Mouse (Mus musculus) embryonic fibroblast, embryonic 13.5 days (primary cell): Measurements from ENCODE around the gene Bcl2a1d. TPM values are rescaled to one million over a fixed set of nuclear protein-coding genes. Genes with fewer than 3 reads are reported as not detected.
"Not testable (repeated sequence)": the region's sequence is repeated elsewhere in the genome, so short reads cannot be mapped to it uniquely, and the experiment has no call there.

Experiments used
- H3K27ac ChIP-seq: 2 replicates; pipeline ENCODE4 v1.5.1; 2012; ENCODE audit warnings: low read length, control low read depth, inconsistent platforms; ENCODE audit not compliant: insufficient read depth
- H3K4me1 ChIP-seq: 2 replicates; pipeline ENCODE4 v1.6.1; 2011; ENCODE audit warnings: low read length; ENCODE audit not compliant: control insufficient read depth, insufficient read depth
- H3K4me3 ChIP-seq: 2 replicates; pipeline ENCODE4 v1.5.1; 2011; ENCODE audit warnings: mild to moderate bottlenecking, control low read depth, low read length; ENCODE audit not compliant: insufficient read depth
- CTCF ChIP-seq: IDR thresholded peaks from 2 replicates; pipeline ENCODE4 v1.5.1; 2011; ENCODE audit warnings: mild to moderate bottlenecking, control low read depth, low read length, moderate library complexity, borderline replicate concordance; ENCODE audit not compliant: insufficient read depth
- POLR2A ChIP-seq: IDR thresholded peaks from 2 replicates; pipeline ENCODE4 v1.6.1; 2011; ENCODE audit warnings: low read depth, mild to moderate bottlenecking, control low read depth, low read length, moderate library complexity
- polyA plus RNA-seq: library from polyadenylated mRNA; stranded (reverse); fragments of >200 nt; gene quantifications from 2 replicates; pipeline ENCODE4 v1.2.4, GENCODE M21; 2011; ENCODE audit warnings: low read depth; ENCODE audit not compliant: missing spikeins, insufficient read length

Bcl2a1d gene
- polyA plus RNA-seq, 1 experiment = not detected

GRCm38 (mm10) chr9:88710910-88711438, 20.7 kb downstream of the Bcl2a1d start:
- H3K4me3 ChIP-seq, H3K4me1 ChIP-seq, H3K27ac ChIP-seq: not testable (repeated sequence)

GRCm38 (mm10) chr9:88710439-88710838, 21.3 kb downstream of the Bcl2a1d start:
- not testable (repeated sequence) for H3K4me3 ChIP-seq, H3K4me1 ChIP-seq, H3K27ac ChIP-seq

GRCm38 (mm10) chr9:88709794-88710193, 21.9 kb downstream of the Bcl2a1d start:
- H3K4me3 ChIP-seq, H3K27ac ChIP-seq, H3K4me1 ChIP-seq: not testable (repeated sequence)

- TF ChIP-seq CTCF (no peak), POLR2A (no peak)
- no peaks in the 10 kb centered on the region for H3K4me1 ChIP-seq
- H3K27ac ChIP-seq = no peak overlapping the region
- no peak overlapping the region for H3K4me3 ChIP-seq
These were observed 22.4 kb downstream of the Bcl2a1d start for GRCm38 (mm10) chr9:88709304-88709703.

DNA sequence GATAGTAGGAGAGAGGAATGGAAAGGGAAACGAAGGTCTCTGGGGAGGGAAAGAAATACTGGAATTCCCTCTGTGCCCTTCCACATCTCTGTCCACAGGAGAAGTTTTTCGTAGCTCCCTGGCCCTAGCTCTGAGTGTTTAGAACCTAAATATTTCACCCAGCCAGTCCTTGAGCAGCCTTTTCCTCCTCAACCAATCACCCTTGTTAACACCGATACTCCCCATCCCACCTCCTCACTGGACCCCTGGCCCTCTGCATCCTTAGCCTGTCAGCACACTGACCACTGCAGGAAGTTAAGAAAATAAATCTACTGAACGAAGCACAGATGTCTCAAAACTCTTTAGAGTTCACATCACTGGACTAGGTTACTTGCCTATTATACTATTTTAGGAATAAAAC, 25.0 kb downstream of the Bcl2a1d start:
- no peak for TF ChIP-seq POLR2A
- TF ChIP-seq CTCF = no peak
- Histone ChIP-seq H3K4me1 (no peaks in the 10 kb centered on the region), H3K4me3 (no peak overlapping the region), H3K27ac (no peak overlapping the region)

DNA sequence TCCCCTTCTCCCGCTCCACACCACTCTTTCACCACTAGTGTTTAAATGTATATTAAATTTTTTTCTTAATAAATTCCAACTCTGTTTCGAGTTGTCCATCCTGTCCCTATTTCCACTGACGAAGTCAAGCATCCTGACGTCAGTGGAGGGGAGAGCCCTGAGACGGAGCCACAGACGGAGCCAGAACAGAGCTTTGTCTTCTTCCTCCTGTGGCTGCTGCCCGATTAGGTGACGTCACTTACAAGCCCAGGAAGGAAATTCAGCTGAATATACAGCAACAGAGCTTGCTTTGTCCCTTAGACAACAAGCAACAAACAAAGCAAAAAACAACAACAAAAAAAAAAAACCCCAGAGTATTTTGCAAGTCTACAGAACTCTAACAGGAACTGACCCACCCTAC, 26.6 kb downstream of the Bcl2a1d start:
- H3K27ac ChIP-seq, H3K4me3 ChIP-seq, H3K4me1 ChIP-seq: not testable (repeated sequence)

- H3K4me3 ChIP-seq, H3K4me1 ChIP-seq, H3K27ac ChIP-seq: not testable (repeated sequence)
These were observed 33.0 kb downstream of the Bcl2a1d start for GRCm38 (mm10) chr9:88698746-88699145.

GRCm38 (mm10) chr9:88691307-88691706, 40.4 kb downstream of the Bcl2a1d start:
- not testable (repeated sequence) for H3K27ac ChIP-seq, H3K4me1 ChIP-seq, H3K4me3 ChIP-seq

DNA sequence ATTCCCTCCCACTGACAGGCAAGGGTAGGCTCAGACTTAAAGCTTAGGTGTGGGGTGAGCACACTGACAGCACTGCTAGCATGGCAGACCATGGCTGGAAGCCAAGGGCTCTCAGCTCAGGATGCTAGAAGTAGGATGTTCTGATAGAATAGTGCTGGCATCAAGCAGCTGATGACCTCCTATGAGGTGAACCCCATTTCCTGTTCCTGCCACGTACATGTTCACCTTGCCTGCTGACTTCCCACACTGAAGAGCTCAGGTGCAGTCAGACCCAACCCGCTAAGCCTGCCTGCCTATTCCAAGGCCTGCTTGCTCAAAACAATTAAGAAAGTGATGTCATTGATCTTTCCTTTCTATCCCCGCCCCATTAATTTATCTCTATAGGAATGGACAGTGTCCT, 42.3 kb downstream of the Bcl2a1d start:
- H3K4me1 ChIP-seq, H3K4me3 ChIP-seq, H3K27ac ChIP-seq: not testable (repeated sequence)

DNA sequence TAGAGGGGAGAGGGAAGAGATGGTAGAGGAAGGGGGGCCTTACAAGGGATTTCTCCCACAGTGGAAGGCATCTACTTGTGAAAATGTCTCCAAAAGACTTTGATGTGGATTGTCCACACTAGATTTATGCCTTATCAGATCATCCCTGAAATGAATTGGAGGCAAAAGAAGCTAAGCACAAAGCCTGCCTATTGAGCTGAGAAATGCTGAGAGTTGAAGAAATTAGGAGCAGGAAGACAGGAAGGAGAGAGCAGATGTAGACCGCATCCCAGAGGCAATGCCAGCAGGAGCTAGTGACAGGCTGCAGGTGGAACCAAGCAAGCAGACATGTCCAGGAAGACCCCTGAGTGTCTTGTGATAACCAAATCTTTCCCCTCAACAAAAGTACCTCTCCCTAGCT, 45.0 kb downstream of the Bcl2a1d start:
- not testable (repeated sequence) for H3K4me3 ChIP-seq, H3K27ac ChIP-seq, H3K4me1 ChIP-seq

Other genes with a start within 250 kb of the Bcl2a1d start
- gene Syncrip, start 249.3 kb downstream of the Bcl2a1d start, polyA plus RNA-seq = 240 and 252 TPM in 2 replicates
- gene Zfp949, start 183.9 kb downstream of the Bcl2a1d start, polyA plus RNA-seq = 5.3 and 8.8 TPM in 2 replicates
- not detected in 2 replicates for gene Trim43a, start 151.0 kb downstream of the Bcl2a1d start, polyA plus RNA-seq
- 21.1 and 21.4 TPM in 2 replicates for gene Mthfsl, start 11.6 kb downstream of the Bcl2a1d start, polyA plus RNA-seq
- gene Trim43c, start 107.2 kb upstream of the Bcl2a1d start, polyA plus RNA-seq = not detected in 2 replicates
- not detected in 2 replicates for gene Bcl2a1a, start 225.0 kb upstream of the Bcl2a1d start, polyA plus RNA-seq